In the genomic region with DNA sequence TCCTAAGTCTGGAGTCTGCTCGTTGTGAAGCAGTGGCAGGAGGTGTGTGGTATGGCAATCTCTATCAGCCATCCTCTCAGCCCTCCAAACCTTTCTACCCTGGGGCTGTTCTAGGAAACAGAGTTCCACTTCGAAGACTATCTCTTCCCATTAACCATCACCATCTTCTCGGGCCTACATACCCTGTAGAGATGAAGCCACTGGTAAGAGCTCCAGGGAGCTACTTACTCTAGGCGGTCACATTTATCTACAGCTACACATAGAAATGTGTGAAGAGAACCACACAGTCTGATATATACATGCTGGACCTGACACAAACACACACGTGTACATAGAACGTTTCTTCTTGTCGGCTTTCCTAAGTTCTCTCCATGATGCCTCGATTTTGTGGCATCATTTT, we compare ENCODE assay signal across 15 mouse cellular contexts.
"Had no signal": no experiment of that assay in that cellular context is flagged by ENCODE, and none has a peak within 500 bp of the region (broad histone marks: within the 10 kb centered on the region; RNA-seq: fewer than 3 reads in every experiment).

No protein-coding gene starts in this region.

- ATAC-seq: lung, postnatal 0 days; midbrain, embryonic 13.5 days; midbrain, embryonic 15.5 days had no signal

- H3K4me2 ChIP-seq: lung, embryonic 15.5 days; midbrain, embryonic 11.5 days; midbrain, embryonic 13.5 days; midbrain, embryonic 15.5 days; neural tube, embryonic 12.5 days had no signal

- H3K9me3 ChIP-seq: lung, embryonic 15.5 days; megakaryocyte, embryonic 14.5 days; midbrain, embryonic 13.5 days; midbrain, embryonic 15.5 days; neural tube, embryonic 12.5 days had no signal

- H3K9ac ChIP-seq: lung, embryonic 15.5 days; midbrain, embryonic 13.5 days; midbrain, embryonic 15.5 days; neural tube, embryonic 12.5 days had no signal

- DNase-seq: lung, adult 2 months; lung, postnatal 14 days; lung, postnatal 36 days; right cerebral cortex, postnatal 14 days; thymus, adult 2 months; thymus, postnatal 25 days; thymus, postnatal 4 days had no signal

- H3K27ac ChIP-seq: lung, embryonic 15.5 days; macrophage; midbrain, embryonic 13.5 days; midbrain, embryonic 15.5 days; neural tube, embryonic 12.5 days had no signal

- H3K4me1 ChIP-seq: midbrain, embryonic 13.5 days; midbrain, embryonic 15.5 days; neural tube, embryonic 12.5 days had no signal

- H3K4me3 ChIP-seq: lung, embryonic 15.5 days; megakaryocyte, embryonic 14.5 days; midbrain, embryonic 13.5 days; midbrain, embryonic 15.5 days; neural tube, embryonic 12.5 days had no signal

- H3K27me3 ChIP-seq: lung, embryonic 15.5 days; megakaryocyte, embryonic 14.5 days; midbrain, embryonic 13.5 days; midbrain, embryonic 15.5 days; neural tube, embryonic 12.5 days had no signal

- H3K36me3 ChIP-seq: lung, embryonic 15.5 days; midbrain, embryonic 13.5 days; midbrain, embryonic 15.5 days; neural tube, embryonic 12.5 days had no signal
